Mouse (Mus musculus) embryo, embryonic 9.5 days (tissue): ENCODE measurements around the gene Gm21083.
"Not testable (repeated sequence)": the region's sequence is repeated elsewhere in the genome, so short reads cannot be mapped to it uniquely, and the experiment has no call there.

Source experiments
- DNase-seq: peaks from one replicate; pipeline ENCODE4 v3.0.0-alpha.2; 2017; ENCODE audit errors: extremely low spot score

Gene Gm21083

GRCm38 (mm10) chr5:15628136-15628535, 51.0 kb downstream of the Gm21083 start:
- DNase-seq: not testable (repeated sequence)

- DNase-seq: not testable (repeated sequence)
Observed at GRCm38 (mm10) chr5:15630068-15630467, 52.9 kb downstream of the Gm21083 start.
